Mouse (Mus musculus) MEL (cell line): ENCODE measurements around the gene Il4ra. TPM values are rescaled to one million over a fixed set of nuclear protein-coding genes. Genes with fewer than 3 reads are reported as not detected.

Source experiments
- DNase-seq: peaks from one replicate; pipeline ENCODE4 v3.0.0; 2011; ENCODE audit warnings: low read depth, low spot score
- H3K27ac ChIP-seq: 2 replicates; pipeline ENCODE4 v1.5.1; 2012; ENCODE audit warnings: low read depth, mild to moderate bottlenecking, control low read depth, low read length, moderate library complexity; ENCODE audit not compliant: control insufficient read depth
- H3K27me3 ChIP-seq, 2 experiments: fragments of 150-350 bp in 1 of 2; sonication (generic) in 1 of 2; 2 replicates each; pipeline ENCODE4 v1.6.1; 2012; ENCODE audit warnings: low read length in 2 of 2, mild to moderate bottlenecking in 2 of 2, improper control_type of control experiment in 1 of 2, moderate library complexity in 1 of 2; ENCODE audit not compliant: insufficient read depth in 2 of 2, control insufficient read depth in 1 of 2
- H3K36me3 ChIP-seq, 2 experiments: 2 replicates each; pipeline ENCODE4 v1.6.1; 2012 to 2014; ENCODE audit warnings: low read length in 2 of 2, improper control_type of control experiment in 1 of 2, inconsistent platforms in 1 of 2, mild to moderate bottlenecking in 1 of 2; ENCODE audit not compliant: insufficient read depth in 2 of 2, control insufficient read depth in 1 of 2
- H3K4me1 ChIP-seq, 2 experiments: fragments of 150-350 bp in 1 of 2; sonication (generic) in 1 of 2; 2 replicates each; pipeline ENCODE4 v1.6.1; 2012; ENCODE audit warnings: low read length in 2 of 2, improper control_type of control experiment in 1 of 2, mild to moderate bottlenecking in 1 of 2; ENCODE audit not compliant: insufficient read depth in 2 of 2, control insufficient read depth in 1 of 2
- H3K4me3 ChIP-seq, 2 experiments: fragments of 150-350 bp in 1 of 2; sonication (generic) in 1 of 2; 2 replicates each; pipeline ENCODE4 v1.5.1; 2012; ENCODE audit warnings: low read depth in 2 of 2, low read length in 2 of 2, mild to moderate bottlenecking in 2 of 2, moderate library complexity in 2 of 2, control low read depth in 1 of 2, improper control_type of control experiment in 1 of 2; ENCODE audit not compliant: control insufficient read depth in 1 of 2, insufficient read depth in 1 of 2
- H3K79me2 ChIP-seq: 2 replicates; pipeline ENCODE4 v1.6.1; 2012; ENCODE audit warnings: mild to moderate bottlenecking, low read length, moderate library complexity; ENCODE audit not compliant: control insufficient read depth, poor library complexity, insufficient read depth
- H3K9ac ChIP-seq: 2 replicates; pipeline ENCODE4 v1.6.1; 2012; ENCODE audit warnings: low read depth, mild to moderate bottlenecking, control low read depth, low read length, moderate library complexity; ENCODE audit not compliant: control insufficient read depth, poor library complexity, severe bottlenecking
- H3K9me3 ChIP-seq: fragments of 150-350 bp; sonication (generic); replicated peaks from 2 replicates; pipeline ENCODE4 v1.6.1; 2012; ENCODE audit warnings: mild to moderate bottlenecking, low read length, improper control_type of control experiment, moderate library complexity; ENCODE audit not compliant: insufficient read depth
- BHLHE40 ChIP-seq: IDR thresholded peaks from 2 replicates; pipeline ENCODE4 v1.6.1; 2012; ENCODE audit warnings: low read depth, mild to moderate bottlenecking, inconsistent platforms, low read length, improper control_type of control experiment, borderline replicate concordance
- CHD1 ChIP-seq: IDR thresholded peaks from 2 replicates; pipeline ENCODE4 v1.6.1; 2012; ENCODE audit warnings: low read depth, mild to moderate bottlenecking, inconsistent platforms, low read length, improper control_type of control experiment
- CTCF ChIP-seq, 3 experiments: IDR thresholded peaks in 2 of 3; conservative IDR thresholded peaks in 1 of 3; 2 replicates each; pipeline ENCODE4 v1.5.1; 2011 to 2012; ENCODE audit warnings: low read length in 3 of 3, low read depth in 2 of 3, mild to moderate bottlenecking in 2 of 3, improper control_type of control experiment in 1 of 3, inconsistent platforms in 1 of 3, mixed read lengths in 1 of 3, moderate library complexity in 1 of 3; ENCODE audit not compliant: control insufficient read depth in 1 of 3, insufficient read depth in 1 of 3, poor library complexity in 1 of 3, severe bottlenecking in 1 of 3
- ELF1 ChIP-seq: IDR thresholded peaks from 2 replicates; pipeline ENCODE4 v1.6.1; 2014; ENCODE audit warnings: low read depth, mild to moderate bottlenecking, inconsistent platforms, low read length, improper control_type of control experiment, moderate library complexity
- GABPA ChIP-seq: IDR thresholded peaks from 2 replicates; pipeline ENCODE4 v1.6.1; 2012; ENCODE audit warnings: low read depth, mild to moderate bottlenecking, inconsistent platforms, low read length, improper control_type of control experiment, moderate library complexity
- GATA1 ChIP-seq: IDR thresholded peaks from 2 replicates; pipeline ENCODE4 v1.6.1; 2011; ENCODE audit warnings: low read depth, low read length, improper control_type of control experiment
- HCFC1 ChIP-seq: IDR thresholded peaks from 2 replicates; pipeline ENCODE4 v1.6.1; 2012; ENCODE audit warnings: low read depth, mild to moderate bottlenecking, inconsistent platforms, low read length, improper control_type of control experiment, moderate library complexity
- JUND ChIP-seq: IDR thresholded peaks from 2 replicates; pipeline ENCODE4 v1.6.1; 2011; ENCODE audit warnings: low read depth, mild to moderate bottlenecking, improper control_type of control experiment, low read length
- KAT2A ChIP-seq: conservative IDR thresholded peaks from 2 replicates; pipeline ENCODE4 v1.6.1; 2012; ENCODE audit warnings: low read depth, low read length, improper control_type of control experiment, inconsistent platforms
- MAX ChIP-seq: IDR thresholded peaks from 2 replicates; pipeline ENCODE4 v1.6.1; 2011; ENCODE audit warnings: low read length, improper control_type of control experiment
- MEF2A ChIP-seq: IDR thresholded peaks from 2 replicates; pipeline ENCODE4 v1.6.1; 2014; ENCODE audit warnings: low read depth, mild to moderate bottlenecking, inconsistent platforms, low read length, improper control_type of control experiment; ENCODE audit not compliant: poor library complexity, insufficient replicate concordance, severe bottlenecking; ENCODE audit errors: extremely low read depth
- MXI1 ChIP-seq: IDR thresholded peaks from 2 replicates; pipeline ENCODE4 v1.6.1; 2011; ENCODE audit warnings: mild to moderate bottlenecking, low read depth, low read length, improper control_type of control experiment
- NELFE ChIP-seq: IDR thresholded peaks from 2 replicates; pipeline ENCODE4 v1.6.1; 2011; ENCODE audit warnings: low read depth, low read length, improper control_type of control experiment
- NRF1 ChIP-seq: IDR thresholded peaks from 2 replicates; pipeline ENCODE4 v1.6.1; 2014; ENCODE audit warnings: low read depth, mild to moderate bottlenecking, inconsistent platforms, low read length, improper control_type of control experiment, moderate library complexity; ENCODE audit not compliant: poor library complexity, insufficient read depth, severe bottlenecking
- POLR2AphosphoS2 ChIP-seq: IDR thresholded peaks from 2 replicates; pipeline ENCODE4 v1.6.1; 2011; ENCODE audit warnings: low read length, improper control_type of control experiment
- POLR2AphosphoS5 ChIP-seq: IDR thresholded peaks from 2 replicates; pipeline ENCODE4 v1.6.1; 2012; ENCODE audit warnings: low read depth, borderline replicate concordance, mild to moderate bottlenecking, inconsistent platforms, low read length, moderate library complexity, mixed read lengths
- RAD21 ChIP-seq: IDR thresholded peaks from 2 replicates; pipeline ENCODE4 v1.6.1; 2011; ENCODE audit warnings: mild to moderate bottlenecking, low read depth, low read length, improper control_type of control experiment
- RCOR1 ChIP-seq: IDR thresholded peaks from 2 replicates; pipeline ENCODE4 v1.6.1; 2012; ENCODE audit warnings: low read depth, mild to moderate bottlenecking, inconsistent platforms, low read length, improper control_type of control experiment
- SMC3 ChIP-seq: IDR thresholded peaks from 2 replicates; pipeline ENCODE4 v1.6.1; 2011; ENCODE audit warnings: low read depth, low read length, improper control_type of control experiment
- TBP ChIP-seq: IDR thresholded peaks from 2 replicates; pipeline ENCODE4 v1.8.0; 2011; ENCODE audit warnings: low read depth, low read length, improper control_type of control experiment
- TCF12 ChIP-seq: IDR thresholded peaks from 2 replicates; pipeline ENCODE4 v1.6.1; 2014; ENCODE audit warnings: low read depth, mild to moderate bottlenecking, inconsistent platforms, low read length, improper control_type of control experiment, moderate library complexity
- UBTF ChIP-seq: IDR thresholded peaks from 2 replicates; pipeline ENCODE4 v1.6.1; 2012; ENCODE audit warnings: low read depth, mild to moderate bottlenecking, inconsistent platforms, low read length, improper control_type of control experiment, moderate library complexity, borderline replicate concordance; ENCODE audit not compliant: insufficient read depth
- USF2 ChIP-seq, 2 experiments: IDR thresholded peaks; 2 replicates each; pipeline ENCODE4 v1.6.1; 2011 to 2012; ENCODE audit warnings: improper control_type of control experiment in 2 of 2, low read length in 2 of 2, borderline replicate concordance in 1 of 2, inconsistent platforms in 1 of 2, low read depth in 1 of 2, mild to moderate bottlenecking in 1 of 2; ENCODE audit not compliant: insufficient read depth in 1 of 2
- ZMIZ1 ChIP-seq: IDR thresholded peaks from 2 replicates; pipeline ENCODE4 v1.6.1; 2012; ENCODE audit warnings: low read depth, mild to moderate bottlenecking, inconsistent platforms, low read length, improper control_type of control experiment, moderate library complexity
- polyA plus RNA-seq, 2 experiments: library from polyadenylated mRNA; stranded (reverse) in 1 of 2; unstranded in 1 of 2; fragments of >175 nt in 1 of 2; fragments of >200 nt in 1 of 2; gene quantifications; 2 replicates each; pipeline versions ENCODE4 v1.2.1 to v1.2.4; 2012; ENCODE audit warnings: low replicate concordance in 2 of 2, low read depth in 1 of 2; ENCODE audit not compliant: insufficient read length in 2 of 2, insufficient read depth in 1 of 2, missing spikeins in 1 of 2
- total RNA-seq: library from RNA; depleted of rRNA; stranded (reverse); fragments of 300-350 nt; gene quantifications from 2 replicates; pipeline ENCODE4 v1.2.3, GENCODE M21; 2012

Gene Il4ra
- total and polyA plus RNA-seq, 3 experiments: 3.6 to 5.0 TPM; not detected in 1

DNA sequence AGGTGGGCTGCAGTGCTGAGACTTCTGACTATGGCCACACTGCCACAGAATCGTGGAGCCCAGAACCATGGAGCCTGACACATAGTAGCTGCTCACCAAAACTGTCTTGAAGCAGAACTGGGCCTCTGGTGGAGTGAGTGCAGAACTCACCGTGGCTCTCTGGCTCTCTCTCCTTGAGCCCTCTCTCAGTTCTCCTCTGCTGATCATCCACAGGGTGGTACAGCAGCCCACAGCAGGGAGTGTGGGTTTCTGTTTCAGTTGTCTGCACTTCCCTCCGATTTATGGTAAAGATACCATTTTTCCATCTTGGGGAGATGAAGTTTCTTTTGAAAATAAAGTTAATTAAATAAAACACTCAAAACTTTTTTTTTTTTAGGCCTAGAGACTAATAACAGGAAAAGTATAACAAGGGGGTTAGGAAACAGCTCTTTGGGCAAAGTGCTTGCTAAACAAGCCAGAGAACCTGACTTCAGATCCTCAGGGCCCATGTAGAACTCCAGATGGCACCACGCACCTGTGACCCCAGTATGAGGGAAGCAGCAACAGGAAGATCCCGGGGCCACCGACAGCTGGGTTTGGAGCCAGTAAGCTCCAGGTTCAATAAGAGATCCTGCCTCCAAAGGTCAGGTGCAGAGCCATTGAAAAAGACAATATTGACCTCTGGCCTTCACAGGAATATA, 31.5 kb downstream of the Il4ra start:
- no peaks in the 10 kb centered on the region for H3K27me3 ChIP-seq
- no peak for DNase-seq
- H3K4me1 ChIP-seq: peaks cover 0 to 4% of the 10 kb centered on the region in 2 experiments; a peak in 1 of 4 replicates
- H3K36me3 ChIP-seq: no peaks in the 10 kb centered on the region
- no peak overlapping the region for H3K4me3 ChIP-seq
- TF ChIP-seq RCOR1: no peak
- TF ChIP-seq CHD1: no peak
- TF ChIP-seq ZMIZ1: no peak
- TF ChIP-seq KAT2A: no peak
- TF ChIP-seq TCF12: no peak
- TF ChIP-seq JUND: no peak
- TF ChIP-seq USF2 (IDR thresholded peaks at IDR 0.05; ENCODE audit: borderline replicate concordance in 1 of 2, insufficient read depth in 1 of 2, low read depth in 1 of 2, low read length in 2 of 2): no peak
- no peak for TF ChIP-seq MXI1
- no peak for TF ChIP-seq SMC3
- no peak for TF ChIP-seq POLR2AphosphoS5
- TF ChIP-seq HCFC1: no peak
- no peak for TF ChIP-seq ELF1
- no peak for TF ChIP-seq BHLHE40
- TF ChIP-seq CTCF (IDR thresholded peaks at IDR 0.05 in 2 of 3, conservative IDR thresholded peaks at IDR 0.05 in 1 of 3; ENCODE audit: control insufficient read depth in 1 of 3, insufficient read depth in 1 of 3, low read depth in 2 of 3, low read length in 3 of 3, poor library complexity in 1 of 3, severe bottlenecking in 1 of 3): no peak
- TF ChIP-seq GABPA: no peak
- H3K27ac ChIP-seq: no peak overlapping the region
- no peak overlapping the region for H3K9ac ChIP-seq
- H3K9me3 ChIP-seq: no peaks in the 10 kb centered on the region
- H3K79me2 ChIP-seq: no peaks in the 10 kb centered on the region

GRCm38 (mm10) chr7:125584005-125584369, 32.1 kb downstream of the Il4ra start:
- Histone ChIP-seq H3K36me3 (no peaks in the 10 kb centered on the region), H3K4me3 (no peak overlapping the region), H3K27ac (no peak overlapping the region), H3K4me1 (peaks cover 0 to 4% of the 10 kb centered on the region in 2 experiments; a peak in 1 of 4 replicates), H3K27me3 (no peaks in the 10 kb centered on the region), H3K9ac (no peak overlapping the region), H3K9me3 (no peaks in the 10 kb centered on the region), H3K79me2 (no peaks in the 10 kb centered on the region)
- TF ChIP-seq NELFE: no peak
- TF ChIP-seq TBP: no peak
- TF ChIP-seq NRF1: no peak
- TF ChIP-seq KAT2A: no peak
- no peak for TF ChIP-seq TCF12
- no peak for TF ChIP-seq UBTF
- TF ChIP-seq POLR2AphosphoS2: no peak
- no peak for TF ChIP-seq GABPA
- no peak for TF ChIP-seq MAX
- TF ChIP-seq RAD21: no peak
- TF ChIP-seq POLR2AphosphoS5: no peak
- no peak for TF ChIP-seq BHLHE40
- TF ChIP-seq CTCF (IDR thresholded peaks at IDR 0.05 in 2 of 3, conservative IDR thresholded peaks at IDR 0.05 in 1 of 3; ENCODE audit: control insufficient read depth in 1 of 3, insufficient read depth in 1 of 3, low read depth in 2 of 3, low read length in 3 of 3, poor library complexity in 1 of 3, severe bottlenecking in 1 of 3): no peak
- no peak for TF ChIP-seq MEF2A
- no peak for TF ChIP-seq GATA1
- no peak for DNase-seq
